Mouse (Mus musculus) testis, adult 2 months (tissue): ENCODE measurements around the gene Asf1a.

ENCODE experiments used
- CTCF ChIP-seq: fragments of 200-500 bp; IDR thresholded peaks from 2 replicates; pipeline ENCODE4 v1.5.1; 2012; ENCODE audit warnings: low read depth, mild to moderate bottlenecking, inconsistent platforms, low read length, moderate library complexity; ENCODE audit not compliant: control insufficient read depth, insufficient read depth, insufficient replicate concordance
- POLR2A ChIP-seq: fragments of 200-500 bp; IDR thresholded peaks from 2 replicates; pipeline ENCODE4 v1.6.1; 2012; ENCODE audit warnings: low read depth, mild to moderate bottlenecking, inconsistent platforms, low read length, moderate library complexity; ENCODE audit not compliant: control insufficient read depth

GRCm38 (mm10) chr10:53568531-53568930 lies 28.0 kb upstream of the Asf1a start:
- TF ChIP-seq POLR2A: no peak
- TF ChIP-seq CTCF: no peak
